Mouse (Mus musculus) megakaryocyte, adult 5-6 weeks (primary cell): ENCODE measurements at regions not wholly inside any gene's neighbourhood (a gene's known extent, or its start where the extent isn't known, plus 50 kb on each side); places are given as distances from the start of the nearest gene placed in this dataset.

ENCODE experiments used
- ATAC-seq: 2 replicates; pipeline ENCODE4 v1.8.0; 2016; ENCODE audit warnings: mild to moderate bottlenecking, inconsistent platforms; ENCODE audit not compliant: poor library complexity, severe bottlenecking

DNA sequence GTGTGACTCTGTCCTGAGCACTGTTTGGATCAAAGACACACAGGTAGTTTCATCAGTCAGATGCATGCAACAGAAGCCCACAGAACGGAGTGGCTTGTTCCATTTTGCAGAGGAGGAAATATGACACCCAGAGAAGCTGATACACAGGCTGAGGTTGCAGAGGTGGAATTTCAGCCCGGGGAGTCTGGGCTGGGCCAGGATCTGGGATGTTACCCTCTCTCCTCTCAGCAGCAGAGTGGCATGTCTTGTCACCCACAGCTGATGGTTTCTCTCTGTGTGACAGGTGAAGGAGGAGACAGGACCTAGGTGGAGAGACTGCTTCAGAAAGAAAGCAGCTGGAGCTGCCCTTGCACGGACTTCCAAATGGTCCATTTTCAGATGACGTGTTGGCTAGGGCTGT is 105.1 kb upstream of the Sdk1 start:
- no peak for ATAC-seq

GRCm38 (mm10) chr5:141137716-141138115 is 103.6 kb upstream of the Sdk1 start:
- no peak for ATAC-seq

DNA sequence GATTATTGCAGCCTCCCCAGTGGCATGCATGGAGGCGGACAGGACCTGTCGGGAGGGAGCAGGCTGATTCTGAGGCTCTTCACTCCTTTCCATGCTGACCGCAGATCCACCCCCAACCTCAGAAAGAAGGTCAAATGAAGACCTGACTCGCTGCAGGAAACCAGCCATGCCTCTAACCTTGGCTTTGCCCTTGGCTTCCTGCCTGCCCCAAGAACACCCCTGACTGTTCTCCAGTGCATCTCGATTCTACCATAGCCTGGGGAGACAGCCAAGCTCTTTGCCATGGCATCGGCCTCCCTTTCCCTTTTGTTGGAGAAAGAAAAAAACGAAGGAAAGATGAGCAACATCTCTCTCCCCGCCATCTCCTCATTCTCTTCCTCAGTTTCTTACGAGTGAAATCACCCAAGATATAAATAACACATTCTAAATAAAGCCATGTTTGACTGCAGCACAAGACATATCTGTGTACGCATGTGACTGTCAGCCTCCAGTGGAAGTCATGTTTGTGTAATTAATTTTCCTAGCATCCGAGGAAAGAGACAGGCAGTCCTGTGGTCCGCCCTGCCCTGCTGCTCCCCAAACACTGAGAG is 102.4 kb upstream of the Sdk1 start:
- ATAC-seq: no peak

DNA sequence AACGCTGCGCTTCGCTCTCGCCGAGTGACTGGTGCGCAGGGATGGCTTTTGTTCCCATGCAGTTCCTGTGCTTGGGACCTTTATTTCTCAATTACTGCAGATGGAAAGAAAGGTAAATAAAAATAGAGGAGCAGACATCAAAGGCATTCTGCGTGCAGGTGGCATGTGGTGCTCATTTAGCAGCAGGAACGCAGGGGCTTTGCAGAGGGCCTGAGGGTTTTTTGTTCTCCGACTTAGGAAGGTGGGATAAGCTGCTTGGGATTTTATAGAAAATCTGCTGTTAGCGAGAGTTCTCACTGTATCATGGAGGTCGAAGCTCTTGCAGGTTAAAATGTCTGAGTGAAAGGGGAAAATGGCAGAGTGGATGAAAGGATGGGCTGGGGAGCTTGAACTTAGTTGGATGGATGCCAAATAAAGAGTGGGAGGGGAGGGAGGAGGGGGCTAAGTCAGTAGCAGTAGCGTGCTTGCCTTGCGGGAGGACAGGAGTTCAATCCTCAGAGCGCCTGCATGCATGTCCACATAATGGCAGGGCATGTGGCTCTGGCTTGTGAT is 101.9 kb upstream of the Sdk1 start:
- no peak for ATAC-seq

- no peak for ATAC-seq
These were observed 80.9 kb upstream of the Sdk1 start for GRCm38 (mm10) chr5:141160391-141160790.

DNA sequence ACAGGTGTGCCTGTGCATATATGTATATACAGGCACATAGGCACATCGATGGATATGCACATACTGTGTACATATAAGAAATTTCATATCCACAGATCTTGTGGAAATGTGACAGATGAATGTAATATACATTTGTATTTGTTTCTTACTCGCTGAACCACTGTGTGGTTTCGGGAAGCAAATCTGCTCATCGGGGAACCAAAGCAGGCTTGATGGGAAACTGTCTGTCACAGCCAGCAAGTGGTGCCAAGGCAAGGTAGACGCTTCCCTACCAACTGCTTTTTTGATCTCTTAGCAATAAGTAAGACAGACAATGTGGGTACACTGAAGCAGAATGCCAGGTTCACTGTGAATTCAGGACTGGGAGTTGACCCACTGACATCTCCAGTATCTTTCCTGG is 80.3 kb upstream of the Sdk1 start:
- no peak for ATAC-seq

- no peak for ATAC-seq
These were observed 58.8 kb upstream of the Sdk1 start for GRCm38 (mm10) chr5:141182442-141182841.

DNA sequence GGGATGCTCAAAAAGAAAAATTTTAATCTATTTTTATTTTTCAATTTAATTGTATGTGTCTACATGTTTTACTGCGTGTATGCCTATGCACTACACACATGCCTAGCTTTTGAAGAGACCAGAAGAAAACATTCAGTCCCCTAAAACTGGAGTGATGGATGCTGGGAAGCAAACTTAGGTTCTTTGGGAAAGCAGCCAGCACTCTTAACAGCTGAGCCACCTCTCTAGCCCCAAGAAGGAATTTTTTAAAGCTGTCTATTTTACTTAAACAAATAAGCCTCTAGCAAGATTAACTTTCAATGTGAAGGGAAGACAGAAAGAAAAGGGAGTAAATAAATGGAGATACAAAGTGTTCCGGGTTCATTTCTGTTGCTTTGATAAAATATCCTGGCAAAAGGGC is 52.3 kb upstream of the Sdk1 start:
- no peak for ATAC-seq
